Mouse (Mus musculus) forebrain, embryonic 16.5 days (tissue): Measurements from ENCODE around the gene Chfr. TPM values are rescaled to one million over a fixed set of nuclear protein-coding genes. Genes with fewer than 3 reads are reported as not detected.

Experiments used
- ATAC-seq: fragments of 200-750 bp; cut with Nextera tagmentation; 2 replicates; pipeline ENCODE4 v1.8.0; 2017; ENCODE audit warnings: mild to moderate bottlenecking, moderate library complexity
- H3K27ac ChIP-seq: fragments of 300-500 bp; sonication (generic); 2 replicates; pipeline ENCODE4 v1.5.1; 2014; ENCODE audit warnings: low read length, control low read depth
- H3K27me3 ChIP-seq: fragments of 300-500 bp; sonication (generic); replicated peaks from 2 replicates; pipeline ENCODE4 v1.6.1; 2014; ENCODE audit warnings: low read length; ENCODE audit not compliant: control insufficient read depth, insufficient read depth
- H3K36me3 ChIP-seq: fragments of 300-500 bp; sonication (generic); 2 replicates; pipeline ENCODE4 v1.6.1; 2014; ENCODE audit not compliant: control insufficient read depth, insufficient read depth
- H3K4me1 ChIP-seq: fragments of 300-500 bp; sonication (generic); replicated peaks from 2 replicates; pipeline ENCODE4 v1.6.1; 2014; ENCODE audit warnings: low read length; ENCODE audit not compliant: control insufficient read depth, insufficient read depth
- H3K4me2 ChIP-seq: fragments of 300-500 bp; sonication (generic); 2 replicates; pipeline ENCODE4 v1.6.1; 2014; ENCODE audit warnings: mild to moderate bottlenecking, low read length, control low read depth
- H3K4me3 ChIP-seq: fragments of 300-500 bp; sonication (generic); replicated peaks from 2 replicates; pipeline ENCODE4 v1.5.1; 2014; ENCODE audit warnings: mild to moderate bottlenecking, low read length, control low read depth
- H3K9ac ChIP-seq: fragments of 300-500 bp; sonication (generic); replicated peaks from 2 replicates; pipeline ENCODE4 v1.6.1; 2014; ENCODE audit warnings: low read depth, low read length, control low read depth
- H3K9me3 ChIP-seq: fragments of 300-500 bp; sonication (generic); 2 replicates; pipeline ENCODE4 v1.6.1; 2016; ENCODE audit warnings: low read length; ENCODE audit not compliant: control insufficient read depth
- WGBS: fragments of 180-500 bp; shearing (Covaris S2); extraction: QIAGEN DNeasy Blood & Tissue Kit; methylation state at CpG from one replicate; pipeline ENCODE4 v1.1.7; 2014; 5-methylcytosine and 5-hydroxymethylcytosine counted together
- polyA plus RNA-seq: library from polyadenylated mRNA; unstranded; fragments of >200 nt; fragmentation: Nextera tagmentation; extraction: Ambion mirVana; gene quantifications from 2 replicates; pipeline ENCODE4 v1.2.1, GENCODE M21; 2015

Chfr gene
- 91.2 and 92.4 TPM in 2 replicates for polyA plus RNA-seq

DNA sequence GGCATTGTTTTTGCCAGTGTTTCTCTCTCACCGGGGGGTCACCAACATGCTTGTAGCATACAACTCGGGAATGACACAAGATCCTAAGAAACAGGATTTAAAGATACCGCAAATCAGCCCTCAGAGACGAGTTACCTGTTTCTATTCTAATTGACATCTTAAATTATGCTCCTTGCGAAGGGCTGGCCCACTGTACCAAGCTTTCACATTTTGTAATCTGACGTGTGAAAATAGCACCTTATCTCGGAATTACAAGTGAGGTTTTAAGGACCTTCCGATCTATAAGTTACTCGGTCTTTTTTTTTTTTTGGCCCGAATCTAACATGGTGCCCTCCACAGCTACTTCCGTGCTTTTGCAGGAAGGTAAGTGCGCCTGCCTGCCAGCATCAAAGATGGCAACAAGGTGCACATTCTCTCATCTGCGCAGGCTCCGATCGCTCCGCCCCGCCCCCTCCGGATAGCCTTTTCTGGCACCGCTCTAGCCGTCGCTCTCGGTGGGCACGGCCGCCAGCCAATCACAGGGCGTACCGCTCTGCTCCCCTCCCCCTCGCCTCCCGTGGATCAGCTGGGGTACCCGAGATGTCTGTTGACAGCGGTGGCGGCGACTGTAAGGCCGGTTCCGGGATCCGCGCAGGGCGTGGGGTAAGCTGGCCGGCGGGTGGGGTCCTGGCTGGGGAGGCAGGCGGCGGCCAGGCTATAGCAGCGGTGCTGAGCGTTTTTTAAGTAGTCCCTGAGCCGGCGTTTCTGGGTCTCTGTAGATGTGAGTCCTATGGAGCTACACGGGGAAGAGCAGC is at the start of gene Chfr:
TSS of gene Chfr (plus strand) at position 550 of the 794 bp plus-strand sequence.
- Histone ChIP-seq H3K4me3 (peak within 1 kb of the TSS; percentile 99), H3K4me1 (peaks cover 6% of the 10 kb centered on the region), H3K9ac (peak within 1 kb of the TSS; percentile 88), H3K4me2 (peak within 1 kb of the TSS; percentile 86), H3K9me3 (no peaks in the 10 kb centered on the region), H3K27me3 (no peaks in the 10 kb centered on the region), H3K36me3 (peaks cover 3% of the 10 kb centered on the region), H3K27ac (peak within 1 kb of the TSS; percentile 83)
- peak; percentile 99 for ATAC-seq
- 3% methylated on average over 46 of the region's 46 CpGs for WGBS

DNA sequence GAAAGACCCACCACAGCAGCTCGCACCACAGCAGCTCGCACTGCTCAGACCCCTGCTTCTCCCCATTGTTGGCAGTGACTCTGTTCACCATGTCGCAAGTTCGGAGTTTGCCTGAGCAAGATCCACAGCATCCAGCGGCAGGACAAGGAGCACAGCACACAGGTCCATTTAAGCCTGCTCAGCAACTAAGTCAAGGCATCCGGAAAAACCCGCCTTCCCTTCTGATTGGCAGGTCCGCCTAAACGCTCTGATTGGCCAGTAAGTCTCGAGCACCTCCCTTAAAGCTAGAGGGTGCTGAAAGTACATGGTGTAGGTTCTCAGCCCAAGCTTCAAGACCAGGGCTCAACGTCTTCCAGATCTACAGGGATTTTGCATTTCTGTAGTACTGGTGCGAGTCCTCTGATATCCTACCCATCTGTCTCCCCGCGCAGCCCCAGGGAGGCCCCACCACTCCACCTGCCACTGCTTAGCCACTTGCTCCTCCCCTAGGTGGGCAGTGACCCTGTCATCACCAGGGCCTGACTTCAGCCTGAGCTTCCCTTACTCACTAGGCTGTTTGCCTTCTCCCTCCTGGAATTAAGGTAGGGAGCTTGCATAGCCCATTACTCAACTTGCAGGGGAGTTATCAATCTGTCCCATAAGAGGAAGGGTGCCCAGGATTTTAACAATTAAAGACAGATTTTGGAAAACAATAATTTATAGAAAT is 49.3 kb upstream of the Chfr start:
- no peaks in the 10 kb centered on the region for H3K27me3 ChIP-seq
- no peaks in the 10 kb centered on the region for H3K4me1 ChIP-seq
- no peak for ATAC-seq
- H3K4me3 ChIP-seq = no peak overlapping the region
- 41% methylated on average over 14 of the region's 14 CpGs for WGBS
- peaks cover 4% of the 10 kb centered on the region; the same call in 1 of the 2 replicates for H3K9me3 ChIP-seq
- H3K4me2 ChIP-seq = no peak overlapping the region
- H3K27ac ChIP-seq = no peak overlapping the region
- H3K36me3 ChIP-seq = no peaks in the 10 kb centered on the region
- H3K9ac ChIP-seq = no peak overlapping the region

DNA sequence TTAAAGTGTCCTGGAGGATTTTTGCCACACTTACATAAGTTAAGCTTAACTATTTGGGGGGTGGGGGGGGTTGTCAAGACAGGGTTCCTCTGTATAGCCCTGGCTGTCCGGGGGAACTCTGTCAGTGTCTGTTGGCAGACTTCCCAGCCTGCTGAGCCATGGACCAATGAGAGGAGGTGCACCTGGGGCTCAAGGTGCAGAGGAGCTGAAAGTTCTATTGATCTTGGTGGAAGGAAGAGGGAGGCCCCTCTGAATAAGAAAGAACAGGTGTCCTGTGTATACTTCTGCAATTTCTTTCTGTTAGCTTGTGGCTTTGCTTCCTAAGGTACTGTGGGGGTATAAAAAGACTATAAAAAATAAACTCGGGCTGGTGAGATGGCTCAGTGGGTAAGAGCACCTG is 44.1 kb upstream of the Chfr start:
- Histone ChIP-seq H3K4me2 (no peak overlapping the region), H3K27me3 (no peaks in the 10 kb centered on the region), H3K4me3 (no peak overlapping the region), H3K9me3 (no peaks in the 10 kb centered on the region), H3K9ac (no peak overlapping the region), H3K27ac (no peak overlapping the region), H3K4me1 (peaks cover 7% of the 10 kb centered on the region), H3K36me3 (no peaks in the 10 kb centered on the region)
- no peak for ATAC-seq
- 62% methylated on average over 2 of the region's 2 CpGs for WGBS

DNA sequence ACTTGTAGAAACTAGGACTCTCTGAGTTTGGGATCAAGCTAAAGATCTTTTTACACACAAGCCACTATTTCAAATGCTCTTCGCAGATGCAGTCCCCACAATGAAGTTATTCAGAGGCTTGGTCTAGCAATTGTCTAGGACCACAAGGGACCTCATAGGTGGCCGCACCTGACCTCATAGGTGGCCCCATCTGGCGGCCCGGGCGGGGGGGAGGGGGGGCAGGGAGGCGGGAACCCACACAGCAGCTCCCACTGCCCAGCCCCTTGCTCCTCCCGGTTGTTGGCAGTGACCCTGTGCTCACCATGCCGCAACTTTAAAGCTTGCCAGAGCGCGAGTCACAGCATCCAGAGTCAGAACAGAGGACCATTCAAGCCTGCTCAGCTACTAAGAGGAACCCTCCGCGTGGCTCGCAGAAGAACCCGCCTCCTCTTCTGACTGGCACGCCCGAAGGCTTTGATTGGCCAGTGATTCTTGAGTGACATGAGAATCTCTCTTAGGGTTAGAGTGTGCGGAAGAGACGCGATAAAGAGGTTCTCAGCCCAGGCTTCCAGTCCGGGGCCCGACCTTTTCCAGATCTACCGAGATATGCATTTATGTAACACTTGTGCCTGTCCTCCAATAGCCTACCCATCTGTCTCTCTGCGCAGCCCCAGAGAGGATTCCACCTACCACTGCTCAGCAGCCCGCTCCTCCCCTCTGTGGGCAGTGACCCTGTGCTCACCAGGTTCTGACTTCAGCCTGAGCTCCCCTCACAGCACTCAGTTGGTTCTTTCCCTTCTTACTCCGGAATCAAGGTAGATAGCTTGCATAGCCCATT is 41.4 kb upstream of the Chfr start, which contains the start of gene Gm35315:
TSS of gene Gm35315 (minus strand) at position 391 of the 817 bp plus-strand sequence.
- Histone ChIP-seq H3K36me3 (no peaks in the 10 kb centered on the region), H3K9ac (peak within 1 kb of the TSS; percentile 57), H3K27me3 (no peaks in the 10 kb centered on the region), H3K4me2 (peak within 1 kb of the TSS; percentile 58), H3K9me3 (no peaks in the 10 kb centered on the region), H3K4me3 (peak within 1 kb of the TSS; percentile 52), H3K4me1 (peaks cover 7% of the 10 kb centered on the region), H3K27ac (no peak within 1 kb of the TSS)
- peak; percentile 98 for ATAC-seq
- under 1% methylated on average over 24 of the region's 25 CpGs for whole genome bisulfite sequencing

DNA sequence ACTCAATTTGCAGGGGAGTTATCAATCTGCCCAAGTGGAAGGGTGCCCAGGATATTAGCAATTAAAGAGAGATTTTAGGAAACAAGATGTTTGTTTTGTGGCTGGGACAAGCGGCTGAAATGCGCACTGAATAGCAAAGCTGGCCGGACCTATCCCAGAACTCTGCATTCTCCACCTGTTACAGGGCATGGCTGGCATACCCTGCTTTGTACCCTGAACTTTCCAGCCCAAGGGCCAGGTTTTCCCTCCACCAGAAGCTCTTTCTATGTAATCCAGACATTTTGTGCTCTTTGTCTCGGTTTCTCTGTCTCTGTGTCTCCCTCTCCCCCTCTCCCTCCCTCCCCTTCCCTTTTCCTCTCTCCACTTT is 40.8 kb upstream of the Chfr start:
- peak overlapping the region; percentile 52 for H3K4me3 ChIP-seq
- peak; percentile 9; the same call in 1 of the 2 replicates for ATAC-seq
- no peaks in the 10 kb centered on the region for H3K9me3 ChIP-seq
- no peak overlapping the region for H3K27ac ChIP-seq
- 1% methylated on average over 4 of the region's 4 CpGs for WGBS
- H3K27me3 ChIP-seq = no peaks in the 10 kb centered on the region
- peak overlapping the region; percentile 57 for H3K9ac ChIP-seq
- H3K36me3 ChIP-seq = no peaks in the 10 kb centered on the region
- H3K4me1 ChIP-seq = peaks cover 7% of the 10 kb centered on the region
- H3K4me2 ChIP-seq = peak overlapping the region; percentile 58

DNA sequence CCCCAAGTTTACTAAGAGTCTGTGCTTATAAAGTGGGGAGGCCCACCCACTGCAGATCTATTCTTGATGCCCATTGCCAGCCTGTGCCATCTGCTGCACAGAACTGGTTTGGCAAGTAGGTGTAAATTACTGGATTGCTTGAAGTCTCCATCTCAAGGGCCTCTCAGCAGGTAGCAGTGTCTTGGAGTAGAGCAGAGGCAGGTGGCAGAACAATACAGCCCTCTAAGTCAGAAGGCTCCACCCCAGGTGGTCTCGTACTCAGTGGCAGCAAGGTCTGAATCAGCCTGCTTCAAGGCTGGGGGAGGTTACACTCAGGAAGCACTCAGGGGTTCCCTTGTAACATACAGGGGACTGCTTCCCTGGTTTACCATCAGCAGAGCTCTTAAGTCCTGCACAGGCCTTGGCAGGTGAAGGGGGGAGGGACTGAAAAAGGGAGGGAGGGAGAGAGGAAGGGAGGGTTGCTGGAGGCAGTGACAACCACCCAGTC is 36.6 kb upstream of the Chfr start:
- H3K9me3 ChIP-seq = no peaks in the 10 kb centered on the region
- no peak overlapping the region for H3K9ac ChIP-seq
- H3K36me3 ChIP-seq = peaks cover 14% of the 10 kb centered on the region
- H3K27ac ChIP-seq = no peak overlapping the region
- WGBS = 29% methylated on average over 1 of the region's 1 CpGs
- no peak for ATAC-seq
- peaks cover 22% of the 10 kb centered on the region for H3K4me1 ChIP-seq
- no peak overlapping the region for H3K4me2 ChIP-seq
- no peak overlapping the region for H3K4me3 ChIP-seq
- H3K27me3 ChIP-seq = no peaks in the 10 kb centered on the region

DNA sequence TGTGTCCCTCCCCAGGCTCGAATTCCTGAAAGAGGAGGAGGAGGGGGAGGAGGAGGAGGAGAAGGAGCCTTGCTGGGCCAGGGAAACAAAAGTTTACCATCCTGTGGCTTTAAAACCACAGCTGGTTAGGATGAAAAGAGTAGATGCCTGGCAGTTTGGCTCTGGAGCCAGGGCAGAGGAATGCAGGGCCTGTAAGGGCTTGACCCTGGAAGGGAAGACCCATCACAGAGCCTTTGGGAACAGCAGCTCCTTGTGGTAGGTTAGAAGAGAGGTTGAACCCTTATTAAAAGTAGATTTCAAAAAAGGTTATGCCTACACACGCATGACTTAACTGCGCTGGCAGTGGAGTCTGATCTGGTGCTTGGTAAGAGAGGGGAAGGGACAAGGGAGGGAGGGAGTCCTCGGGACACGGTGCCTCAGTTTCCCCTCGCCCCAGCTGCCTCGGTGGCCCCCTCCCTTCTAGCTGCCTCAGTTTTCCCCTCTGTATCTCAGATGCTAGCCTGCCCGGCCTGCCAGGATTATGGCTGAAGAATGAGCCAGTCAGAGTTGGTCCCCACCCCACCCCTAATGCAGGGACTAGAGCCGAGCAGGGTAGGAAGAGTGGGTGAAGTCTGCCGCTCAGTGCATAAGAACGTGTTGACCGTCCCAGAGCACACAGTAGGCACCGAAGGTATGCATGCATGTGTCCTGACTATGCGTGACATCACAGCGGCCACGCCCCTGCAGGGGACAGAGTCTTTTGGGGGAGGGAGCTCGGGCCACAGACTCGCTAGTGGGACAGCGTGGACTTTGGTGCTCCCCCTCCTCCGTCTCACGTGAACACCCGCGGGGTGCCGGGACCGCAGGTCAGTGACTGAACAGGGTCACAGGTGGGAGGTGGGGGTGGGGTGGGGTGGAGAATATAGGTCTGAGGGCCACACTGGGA is 35.7 kb upstream of the Chfr start, which contains the start of gene Plcxd1:
TSS of gene Plcxd1 (plus strand) at position 314 of the 925 bp plus-strand sequence.
- peak; percentile 16; the same call in 1 of the 2 replicates for ATAC-seq

DNA sequence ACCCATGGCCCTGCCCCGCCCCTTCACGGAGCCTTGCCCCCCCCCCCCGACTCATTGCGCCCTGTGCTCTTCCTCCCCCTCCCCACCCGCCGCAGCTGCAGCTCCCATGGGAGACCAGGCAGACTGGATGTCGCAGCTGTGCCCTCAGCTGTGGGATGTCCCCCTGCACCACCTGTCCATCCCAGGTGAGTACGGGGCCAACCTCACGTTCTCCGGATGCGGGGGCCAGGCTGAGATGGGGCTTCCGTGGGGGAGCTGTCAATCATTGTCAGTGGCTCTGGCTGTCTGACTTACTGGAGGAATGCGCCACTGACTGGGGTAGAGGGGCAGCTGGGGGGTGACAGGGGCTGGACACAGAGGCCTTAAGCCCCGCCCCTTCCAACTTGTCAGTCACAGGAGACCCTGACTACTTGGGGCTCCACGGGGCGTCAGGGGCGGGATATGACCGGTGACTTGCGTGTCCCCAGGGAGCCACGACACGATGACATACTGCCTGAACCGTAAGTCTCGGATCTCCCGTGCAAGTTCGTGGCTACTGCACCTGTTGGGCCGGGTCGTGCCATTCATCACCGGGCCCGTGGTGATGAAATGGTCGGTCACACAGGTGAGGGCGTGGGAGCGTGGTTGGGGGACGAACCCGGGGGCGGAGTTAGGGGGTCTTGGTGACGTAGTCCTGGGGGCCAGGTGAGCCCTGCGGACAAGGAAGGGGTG is 34.6 kb upstream of the Chfr start:
- Histone ChIP-seq H3K9me3 (0 out of 2 replicates have a peak, but pooled peaks cover 2% of the 10 kb centered on the region), H3K36me3 (peaks cover 32% of the 10 kb centered on the region), H3K27ac (no peak overlapping the region), H3K4me3 (peak overlapping the region; percentile 37), H3K9ac (peak overlapping the region; percentile 40), H3K4me2 (peak overlapping the region; percentile 63), H3K27me3 (no peaks in the 10 kb centered on the region), H3K4me1 (peaks cover 17% of the 10 kb centered on the region)
- WGBS = 1% methylated on average over 36 of the region's 37 CpGs
- ATAC-seq = peak; percentile 8

More for the DNA sequence above, 35.7 kb upstream of the Chfr start, which contains the start of gene Plcxd1:
- peaks cover 18% of the 10 kb centered on the region for H3K4me1 ChIP-seq
- 0 out of 2 replicates have a peak, but pooled peaks cover under 1% of the 10 kb centered on the region for H3K9me3 ChIP-seq
- H3K36me3 ChIP-seq = peaks cover 23% of the 10 kb centered on the region
- no peak within 1 kb of the TSS for H3K27ac ChIP-seq
- peak within 1 kb of the TSS; percentile 37 for H3K4me3 ChIP-seq
- H3K27me3 ChIP-seq = no peaks in the 10 kb centered on the region
- H3K9ac ChIP-seq = no peak within 1 kb of the TSS
- peak within 1 kb of the TSS; percentile 63 for H3K4me2 ChIP-seq
- 6% methylated on average over 25 of the region's 25 CpGs for WGBS
